Mouse (Mus musculus) B cell, adult (primary cell): ENCODE data around the gene Cd177. TPM values are rescaled to one million over a fixed set of nuclear protein-coding genes. Genes with fewer than 3 reads are reported as not detected.

Source experiments
- total RNA-seq: library from RNA; stranded (reverse); gene quantifications from 4 replicates; pipeline ENCODE4 v1.2.4, GENCODE M21; 2023; ENCODE audit not compliant: inconsistent age

Cd177 gene
- 0.29 to 0.32 TPM in 2 of 4 replicates, not detected in the others for total RNA-seq

DNA sequence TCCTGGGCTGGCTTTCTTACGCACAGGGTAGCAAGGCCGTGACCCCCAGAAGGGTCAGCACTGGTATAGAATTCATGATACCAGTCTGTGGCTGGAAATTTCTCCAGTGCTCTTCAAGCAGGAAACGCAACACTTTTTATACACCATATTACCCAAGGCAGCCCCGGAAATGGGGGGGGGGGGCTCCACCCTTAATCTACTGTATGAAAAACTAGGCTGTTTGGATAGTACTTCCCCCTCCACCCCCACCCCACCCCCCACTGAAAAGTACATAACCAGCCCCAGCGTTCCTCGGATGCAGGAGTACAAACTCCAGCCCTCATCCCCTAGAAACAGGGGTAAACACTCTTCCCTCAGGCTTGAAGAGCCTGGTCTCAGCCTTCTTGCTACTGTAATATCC is at the start of gene Cd177:
Gene Cd177 (minus strand): TSS at position 101 of the 400 bp plus-strand sequence.

DNA sequence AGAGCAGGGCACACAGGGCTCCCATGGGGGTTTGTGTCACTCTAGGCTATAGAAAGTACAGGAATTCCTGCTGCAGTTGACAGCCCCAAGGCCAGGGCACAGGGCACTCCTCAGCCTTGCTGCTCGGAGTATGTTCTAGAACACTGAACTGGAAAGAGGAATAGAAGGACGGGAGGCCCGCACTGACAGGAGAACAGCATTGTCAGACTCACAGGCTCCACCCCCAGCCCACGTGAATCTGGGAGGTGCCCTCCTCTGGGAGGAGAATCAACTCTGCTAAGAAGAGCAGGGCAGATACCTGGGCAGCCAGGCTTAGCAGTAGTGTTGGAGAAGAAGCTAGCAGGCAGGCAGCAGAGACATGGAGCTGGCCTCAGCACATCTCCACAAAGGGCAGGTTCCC is 16.8 kb upstream of the Cd177 start, which contains the start of gene Ceacam10:
Gene Ceacam10 (plus strand): TSS at position 289 of the 400 bp plus-strand sequence.

DNA sequence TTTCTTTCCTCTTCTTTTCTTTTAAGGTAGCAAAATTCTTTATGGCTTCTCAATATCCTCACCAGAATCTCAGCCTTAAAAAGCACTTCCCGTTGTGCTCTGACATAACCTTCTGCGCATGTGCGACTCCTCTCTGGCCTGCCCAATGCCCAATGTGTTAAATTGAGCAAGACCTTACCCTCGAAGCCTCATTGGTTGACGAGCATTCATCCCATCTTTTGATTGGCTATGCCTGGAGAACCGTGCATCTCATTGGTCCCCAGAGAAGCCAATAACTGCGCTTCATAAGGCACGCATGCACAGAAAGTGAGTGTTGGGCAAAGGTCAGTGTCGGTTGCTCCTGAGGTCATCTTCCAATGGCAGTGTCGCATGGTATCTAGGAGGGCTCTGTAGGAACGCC is 33.3 kb downstream of the Cd177 start, which contains the start of gene Gm4763:
Gene Gm4763 (minus strand): TSS at position 101 of the 400 bp plus-strand sequence.

GRCm38 (mm10) chr7:24708832-24709292 is 51.2 kb downstream of the Cd177 start, which contains the start of gene BC049730:
TSS of gene BC049730 (plus strand) at chr7:24709242.

Other genes starting within 250 kb of the Cd177 start
- not detected in 4 replicates for gene AC161166.1, start 247.9 kb downstream of the Cd177 start, total RNA-seq
- 22.3 to 27.3 TPM (median 24.2 TPM) in 4 replicates for gene Irgq, start 229.6 kb downstream of the Cd177 start, total RNA-seq
- 0.87 TPM in 1 of 4 replicates, not detected in the others for gene Pinlyp, start 214.2 kb downstream of the Cd177 start, total RNA-seq
- gene Xrcc1, start 214.0 kb downstream of the Cd177 start, total RNA-seq: 85.4 to 92.1 TPM (median 88.0 TPM) in 4 replicates
- gene Ethe1, start 172.8 kb downstream of the Cd177 start, total RNA-seq: 9.0 to 13.0 TPM (median 12.0 TPM) in 4 replicates
- gene Zfp575, start 172.7 kb downstream of the Cd177 start, total RNA-seq: 0.18 to 0.22 TPM in 2 of 4 replicates, not detected in the others
- gene Phldb3, start 149.5 kb downstream of the Cd177 start, total RNA-seq: 22.1 to 31.0 TPM (median 26.2 TPM) in 4 replicates
- gene Lypd3, start 123.8 kb downstream of the Cd177 start, total RNA-seq: 0.29 to 0.54 TPM in 2 of 4 replicates, not detected in the others
- not detected in 4 replicates for gene Tex101, start 83.6 kb downstream of the Cd177 start, total RNA-seq
- gene BC049730, start 51.1 kb downstream of the Cd177 start, total RNA-seq: not detected in 4 replicates
- gene Gm4763, start 33.4 kb downstream of the Cd177 start, total RNA-seq: not detected in 4 replicates
- not detected in 4 replicates for gene Ceacam10, start 16.9 kb upstream of the Cd177 start, total RNA-seq
- gene Gm9844, start 101.9 kb upstream of the Cd177 start, total RNA-seq: 1.7 to 3.0 TPM in 2 of 4 replicates, not detected in the others
- not detected in 4 replicates for gene Lypd4, start 109.6 kb upstream of the Cd177 start, total RNA-seq
- gene Dmrtc2, start 109.7 kb upstream of the Cd177 start, total RNA-seq: not detected in 4 replicates
- 2,682 to 2,740 TPM (median 2,716 TPM) in 4 replicates for gene Rps19, start 124.1 kb upstream of the Cd177 start, total RNA-seq
- 1,752 to 1,862 TPM (median 1,794 TPM) in 4 replicates for gene Cd79a, start 137.1 kb upstream of the Cd177 start, total RNA-seq
- gene Arhgef1, start 142.6 kb upstream of the Cd177 start, total RNA-seq: 1,222 to 1,291 TPM (median 1,265 TPM) in 4 replicates
- not detected in 4 replicates for gene Gm4881, start 184.2 kb upstream of the Cd177 start, total RNA-seq
- gene Rabac1, start 212.4 kb upstream of the Cd177 start, total RNA-seq: 155 to 184 TPM (median 178 TPM) in 4 replicates
- gene Atp1a3, start 245.6 kb upstream of the Cd177 start, total RNA-seq: 0.13 to 0.51 TPM in 2 of 4 replicates, not detected in the others